Mouse (Mus musculus) adrenal gland, adult 18-20 months (tissue): ENCODE data around the gene Cyb561a3. TPM values are rescaled to one million over a fixed set of nuclear protein-coding genes. Genes with fewer than 3 reads are reported as not detected.
A peak's percentile ranks its signal among the peaks of the same experiment; 100 is the strongest.

Experiments used
- DNase-seq, 2 experiments: peaks; one replicate each; pipeline ENCODE4 v3.0.0; 2021 to 2022; ENCODE audit warnings: low spot score in 2 of 2
- total RNA-seq, 2 experiments: library from RNA; stranded (reverse); gene quantifications; 1 replicate in 1 of 2; 2 replicates in 1 of 2; pipeline ENCODE4 v1.2.3; 2021

The Cyb561a3 gene
- total RNA-seq, 2 experiments from 2014 or later = 13.2 to 13.6 TPM

DNA sequence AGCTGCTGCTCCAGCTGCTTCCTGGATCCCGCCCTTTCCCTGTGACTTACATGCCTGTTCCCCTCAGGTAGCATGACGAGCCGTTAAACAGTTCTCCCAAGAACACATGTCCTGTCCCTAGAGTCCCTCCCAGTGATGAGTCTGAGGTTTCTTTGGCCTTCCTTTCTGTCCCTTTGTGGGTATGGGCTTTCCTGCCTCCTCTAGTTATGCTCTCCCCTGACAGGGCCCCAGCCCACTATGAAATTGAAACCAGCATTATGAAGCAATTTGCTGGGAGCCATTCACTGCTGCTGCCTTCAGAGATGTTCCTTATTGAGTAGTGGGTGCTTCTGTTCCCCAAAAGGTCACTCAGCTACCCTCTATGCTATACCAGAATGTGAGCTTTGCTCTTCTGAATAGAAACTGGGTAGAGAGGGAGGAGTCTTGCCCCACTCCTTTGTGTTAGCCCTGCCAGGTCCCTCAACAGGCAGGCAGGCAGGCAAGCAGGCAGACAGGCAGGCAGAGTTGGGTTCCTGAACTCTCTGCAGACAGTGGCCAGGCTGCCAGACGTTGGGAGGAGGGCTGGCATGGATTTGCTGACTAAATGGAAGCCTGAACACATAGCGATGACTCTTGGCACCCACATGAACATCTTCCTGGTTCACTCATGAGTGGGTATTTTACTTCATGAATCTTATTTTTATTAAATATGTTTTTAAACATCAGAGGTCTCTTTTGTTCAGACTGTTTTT, 12.3 kb downstream of the Cyb561a3 start:
- DNase-seq = no peak

DNA sequence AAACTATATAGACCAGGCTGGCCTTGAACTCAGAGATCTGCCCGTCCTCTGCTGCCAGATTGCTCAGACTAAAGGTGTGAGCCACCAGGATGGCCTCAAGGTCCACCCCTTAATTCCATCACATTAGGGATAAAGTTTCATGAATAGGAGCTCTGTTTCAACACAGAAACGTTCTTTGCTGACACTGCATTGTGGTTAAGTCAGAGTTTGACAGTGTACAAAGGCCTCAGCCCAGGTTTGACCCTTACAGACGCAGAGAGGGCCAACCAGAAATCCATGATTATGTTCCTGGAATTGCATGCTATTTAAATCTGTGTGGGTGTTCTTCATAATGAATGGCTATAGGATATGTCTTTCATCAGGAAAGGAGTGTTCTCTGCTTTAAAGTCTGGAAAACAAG, 13.3 kb downstream of the Cyb561a3 start:
- DNase-seq = no peak

DNA sequence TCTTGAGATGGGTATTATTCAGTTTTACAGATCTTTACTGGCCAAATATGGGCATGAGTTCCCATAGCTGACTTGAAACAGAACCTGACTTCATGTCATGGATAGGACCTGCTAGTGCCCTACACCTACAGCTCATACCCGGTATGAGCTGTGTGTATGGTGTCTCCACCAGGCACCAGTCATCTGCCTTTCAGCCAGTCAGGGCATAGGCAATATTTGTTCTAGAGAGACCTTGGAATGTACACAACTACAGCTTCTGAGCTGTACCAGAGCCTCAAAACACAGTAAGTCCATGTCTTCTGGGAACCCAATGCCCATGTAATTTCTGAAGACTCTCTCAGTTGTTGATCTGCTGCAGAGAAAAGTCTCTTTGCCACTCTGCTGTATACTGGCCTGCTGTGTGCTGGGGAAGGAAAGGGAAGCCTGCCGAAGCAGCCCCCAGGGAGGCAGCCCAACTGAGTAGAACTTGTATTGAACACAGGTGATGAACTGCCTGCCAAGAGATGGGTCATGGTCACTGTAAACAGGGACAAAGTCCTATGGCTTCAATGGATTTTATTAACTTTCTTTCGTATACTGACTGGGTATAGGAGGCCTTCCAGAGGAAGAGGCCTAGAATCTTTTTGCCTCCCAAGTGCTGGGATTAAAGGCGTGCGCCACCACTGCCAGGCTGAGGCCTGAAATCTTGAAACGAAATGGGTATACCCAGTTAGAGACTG, 14.8 kb downstream of the Cyb561a3 start:
- no peak for DNase-seq

DNA sequence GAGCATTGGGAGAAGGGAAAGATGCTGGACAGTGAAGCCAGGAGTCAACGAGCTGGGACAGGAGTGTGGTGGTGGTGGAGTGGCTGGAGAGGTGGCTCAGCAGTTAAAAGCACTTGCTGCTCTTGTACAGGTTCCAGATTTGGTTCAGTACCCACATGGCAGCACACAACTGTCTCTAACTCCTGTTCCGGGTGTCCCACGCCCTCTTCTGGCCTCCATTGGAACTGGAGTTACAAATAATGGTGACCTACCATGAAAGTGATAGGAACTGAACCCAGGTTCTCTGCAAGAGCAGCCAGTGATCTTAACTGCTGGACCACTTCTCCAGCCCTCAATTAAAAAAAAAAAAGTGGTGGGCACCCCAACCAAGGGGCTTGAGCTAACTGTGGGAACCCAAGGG, 21.2 kb downstream of the Cyb561a3 start:
- no peak for DNase-seq

DNA sequence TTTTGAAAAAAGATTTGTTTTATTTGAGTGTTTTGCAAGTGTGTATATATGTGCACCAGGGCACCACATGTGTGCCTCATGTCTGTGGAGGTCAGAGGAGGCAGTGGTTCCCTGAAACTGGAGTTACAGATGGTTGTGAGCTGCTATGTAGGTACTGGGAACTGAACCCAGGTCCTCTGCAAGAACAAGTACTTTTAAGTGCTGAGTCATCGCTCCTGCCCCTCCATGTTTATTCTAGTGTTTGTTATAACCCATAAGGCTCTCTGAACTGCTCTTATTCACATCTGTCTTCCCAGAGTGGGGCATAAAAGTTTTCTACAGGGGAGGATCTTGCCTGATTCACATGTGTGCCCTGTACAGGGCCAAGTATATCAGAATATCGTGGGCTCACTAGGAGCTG, 22.7 kb downstream of the Cyb561a3 start:
- no peak for DNase-seq

DNA sequence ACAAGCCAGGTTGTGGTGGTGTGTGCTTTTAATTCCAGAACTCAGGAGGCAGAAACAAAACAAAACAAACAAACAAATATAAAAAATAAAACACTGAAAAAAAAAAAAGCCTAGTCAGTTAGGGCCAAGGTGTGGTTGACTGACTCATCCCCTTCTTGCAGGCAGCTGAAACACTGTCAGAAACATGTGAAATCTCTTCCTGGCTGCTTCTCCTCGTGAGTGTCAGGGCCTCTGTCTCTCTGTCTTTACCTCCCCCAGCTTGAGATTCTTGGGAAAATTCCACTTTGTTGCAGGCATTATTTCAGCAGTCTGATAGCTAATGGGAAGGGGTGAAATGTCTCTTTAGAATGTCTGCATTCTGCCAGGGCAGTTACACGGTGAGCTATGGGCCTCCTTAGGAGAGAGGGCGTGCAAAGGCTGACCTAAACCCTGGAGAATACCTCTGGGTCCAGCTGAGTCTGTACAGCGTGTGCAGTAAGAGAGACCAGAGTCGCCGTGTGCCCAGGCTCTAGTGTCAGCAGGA, 25.3 kb downstream of the Cyb561a3 start:
- DNase-seq = no peak

DNA sequence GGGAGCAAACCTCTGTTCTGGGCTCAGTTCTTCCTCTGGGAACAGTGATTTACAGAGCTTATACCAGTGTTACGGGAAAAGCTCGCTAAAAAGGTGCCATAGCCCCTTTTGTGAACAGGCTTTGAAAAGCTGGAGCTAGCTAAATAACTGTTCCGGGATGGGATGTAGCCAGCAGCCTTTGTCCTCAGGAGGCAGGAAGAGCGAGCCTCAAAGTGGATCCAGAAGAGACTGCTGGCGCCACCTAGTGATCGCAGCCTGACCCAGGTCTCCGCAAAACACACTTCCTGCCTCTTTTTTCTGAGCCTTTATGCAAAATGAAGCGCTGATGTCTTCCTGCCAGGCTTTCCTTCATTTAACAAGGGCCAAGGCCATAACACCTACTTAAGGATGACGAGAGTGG, 25.8 kb downstream of the Cyb561a3 start:
- peak; percentile 81 to 89 for DNase-seq

DNA sequence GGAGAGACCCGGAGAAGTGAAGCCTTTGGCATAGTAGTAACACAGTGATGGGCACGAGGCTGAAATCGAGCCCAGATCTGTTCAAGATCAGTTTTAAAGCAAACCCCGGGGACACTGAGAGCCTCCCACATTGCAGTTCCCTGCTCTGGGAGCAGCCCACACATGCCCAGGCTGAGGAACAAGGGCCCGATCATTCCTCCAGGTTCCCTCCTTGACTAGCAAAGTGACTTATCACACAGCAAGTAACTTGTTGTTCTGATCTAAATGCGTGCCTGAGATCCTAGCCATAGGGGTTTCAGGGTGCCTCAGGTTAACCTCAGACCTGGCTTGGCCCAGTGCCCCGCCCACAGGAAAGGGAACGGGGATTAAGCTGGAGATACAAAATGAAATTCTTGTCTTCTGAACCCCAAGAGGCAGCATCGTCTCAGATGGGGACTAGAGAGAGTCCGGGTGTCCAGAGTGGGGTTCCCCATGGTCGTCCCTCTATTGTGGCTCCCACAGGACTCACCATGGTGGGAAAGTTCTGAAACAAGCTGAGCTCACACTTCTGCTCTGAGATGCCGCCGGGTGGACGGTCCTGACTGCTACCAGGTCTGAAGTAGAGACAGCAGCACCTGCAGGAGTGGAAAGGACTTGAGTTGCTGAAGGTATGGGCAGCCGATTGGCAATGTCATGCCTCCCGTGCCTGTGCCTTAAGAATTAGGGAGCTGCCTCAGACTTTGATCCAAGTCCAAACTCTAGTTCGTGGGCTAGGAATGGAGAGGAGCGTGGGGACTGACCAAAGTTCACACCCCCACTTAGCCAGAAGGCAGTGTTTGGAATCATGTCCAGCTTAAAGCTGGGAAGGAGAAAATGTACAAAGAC, 26.9 kb downstream of the Cyb561a3 start:
- no peak for DNase-seq

DNA sequence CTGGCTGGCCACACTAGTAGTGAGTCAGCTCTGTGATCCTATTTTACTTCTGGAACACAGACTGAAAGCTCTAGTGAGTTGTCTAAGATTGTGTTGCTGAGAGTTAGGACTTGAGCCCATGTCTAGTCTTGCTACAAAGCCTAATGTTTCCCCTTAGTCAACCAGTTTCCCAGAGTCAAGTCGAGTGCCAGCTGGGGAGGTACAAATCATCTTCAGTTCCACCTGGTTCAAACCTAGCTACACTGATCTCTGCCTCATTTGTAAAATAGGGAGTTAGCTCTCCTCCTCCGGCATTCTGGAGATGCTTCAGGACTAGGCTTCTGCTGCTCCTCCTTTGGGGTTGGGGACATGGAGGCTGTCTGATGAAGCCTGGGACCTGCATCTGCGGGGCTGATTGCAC, 27.6 kb downstream of the Cyb561a3 start:
- no peak for DNase-seq

DNA sequence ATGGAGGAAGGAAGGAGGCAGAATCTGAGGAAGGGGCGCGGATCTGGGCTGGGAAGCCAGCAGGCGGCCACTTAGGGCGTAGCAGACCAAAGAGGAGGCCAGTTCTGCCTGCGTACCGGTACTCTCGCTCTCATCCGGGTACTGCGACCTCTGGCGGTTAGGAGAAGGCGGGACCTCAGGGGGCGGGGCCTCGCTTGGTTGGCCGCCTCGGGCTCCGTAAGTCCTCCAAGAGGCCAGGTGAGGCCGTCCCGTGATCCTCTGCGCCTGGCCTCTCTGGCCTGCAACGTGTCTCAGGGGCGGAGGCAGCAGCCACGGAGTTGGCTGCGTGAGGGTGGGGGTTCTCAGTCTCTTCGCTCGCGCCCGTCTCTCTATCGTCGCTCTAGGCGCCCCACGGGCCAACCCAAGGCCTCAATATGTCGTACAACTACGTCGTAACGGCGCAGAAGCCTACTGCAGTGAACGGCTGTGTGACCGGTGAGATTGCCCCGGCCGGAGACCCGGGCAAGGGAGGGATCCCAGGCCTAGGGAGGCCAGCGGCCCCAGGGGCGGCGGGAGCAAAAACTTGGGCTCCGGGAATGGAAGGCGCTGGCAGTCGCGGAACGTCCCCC, 28.4 kb downstream of the Cyb561a3 start, which contains the start of the genes Ddb1 and Tkfc:
Ddb1 (plus strand) TSS at position 35 of the 608 bp plus-strand sequence.
Tkfc (minus strand) TSS at position 362 of the 608 bp plus-strand sequence.
- DNase-seq = peak; percentile 96 to 99

DNA sequence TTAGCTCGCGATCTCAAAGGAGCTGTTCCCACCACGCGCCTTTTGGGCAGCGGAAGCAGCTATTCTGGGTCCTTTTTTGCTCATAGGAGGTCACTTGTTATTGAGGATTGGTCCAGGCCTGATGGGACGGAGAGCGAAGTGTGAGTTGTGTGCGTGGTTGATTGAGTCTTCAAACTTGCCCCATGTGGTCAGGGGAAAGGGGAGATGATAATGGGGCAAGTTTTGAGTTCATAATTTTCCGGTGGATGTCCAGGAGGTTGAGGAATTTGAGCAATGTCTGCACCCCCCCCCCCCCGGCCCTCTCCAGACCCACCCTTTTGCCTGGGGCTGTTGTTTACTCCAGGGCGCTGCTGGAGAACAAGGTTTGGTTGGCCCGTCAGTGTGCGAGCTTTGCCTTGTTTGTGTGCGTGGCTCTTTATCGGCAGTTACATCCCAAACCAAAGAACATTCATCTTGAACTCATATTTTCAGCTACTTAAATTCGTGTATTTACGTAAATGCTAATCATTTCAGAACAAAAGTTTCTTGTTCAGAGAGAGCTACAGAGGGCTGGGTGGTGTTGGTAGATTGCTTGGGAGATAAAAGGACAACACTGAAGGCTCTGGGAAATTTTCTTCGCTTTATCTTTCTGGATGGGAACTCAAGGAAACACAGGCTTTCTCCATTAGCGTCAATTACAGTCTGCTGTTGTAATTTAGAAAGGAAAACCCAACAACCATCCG, 29.1 kb downstream of the Cyb561a3 start:
- no peak for DNase-seq

DNA sequence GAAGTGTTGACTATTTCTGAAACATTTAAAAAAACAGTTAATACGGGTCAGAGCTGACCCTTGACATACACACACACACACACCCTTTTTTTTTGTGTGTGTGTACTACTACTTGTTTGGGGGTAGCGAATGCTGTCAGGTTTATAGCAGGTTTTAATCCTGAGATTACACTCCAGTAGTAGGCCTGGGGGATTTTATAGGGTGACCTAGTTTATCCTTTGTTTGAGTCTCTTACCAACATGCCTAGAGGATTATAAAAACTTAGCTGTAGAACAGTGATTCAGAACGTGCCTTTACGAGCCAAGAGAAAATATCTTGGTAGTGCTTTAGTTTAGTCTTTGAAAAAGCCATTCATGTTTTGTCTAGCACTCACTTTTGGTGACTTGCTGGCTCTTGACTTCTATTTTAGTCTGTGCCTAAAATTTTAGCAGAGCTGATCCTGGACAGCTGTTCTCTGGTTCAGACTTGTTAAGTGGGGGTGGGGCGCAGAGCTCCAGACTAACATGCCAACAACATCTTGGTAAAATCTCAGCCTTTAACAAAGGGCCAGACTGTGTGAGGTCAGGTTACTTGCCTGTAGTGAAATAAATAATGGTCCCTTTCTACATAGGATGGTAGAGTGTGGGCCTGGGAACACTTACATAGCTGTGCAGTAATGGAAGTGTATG, 31.7 kb downstream of the Cyb561a3 start:
- no peak for DNase-seq

DNA sequence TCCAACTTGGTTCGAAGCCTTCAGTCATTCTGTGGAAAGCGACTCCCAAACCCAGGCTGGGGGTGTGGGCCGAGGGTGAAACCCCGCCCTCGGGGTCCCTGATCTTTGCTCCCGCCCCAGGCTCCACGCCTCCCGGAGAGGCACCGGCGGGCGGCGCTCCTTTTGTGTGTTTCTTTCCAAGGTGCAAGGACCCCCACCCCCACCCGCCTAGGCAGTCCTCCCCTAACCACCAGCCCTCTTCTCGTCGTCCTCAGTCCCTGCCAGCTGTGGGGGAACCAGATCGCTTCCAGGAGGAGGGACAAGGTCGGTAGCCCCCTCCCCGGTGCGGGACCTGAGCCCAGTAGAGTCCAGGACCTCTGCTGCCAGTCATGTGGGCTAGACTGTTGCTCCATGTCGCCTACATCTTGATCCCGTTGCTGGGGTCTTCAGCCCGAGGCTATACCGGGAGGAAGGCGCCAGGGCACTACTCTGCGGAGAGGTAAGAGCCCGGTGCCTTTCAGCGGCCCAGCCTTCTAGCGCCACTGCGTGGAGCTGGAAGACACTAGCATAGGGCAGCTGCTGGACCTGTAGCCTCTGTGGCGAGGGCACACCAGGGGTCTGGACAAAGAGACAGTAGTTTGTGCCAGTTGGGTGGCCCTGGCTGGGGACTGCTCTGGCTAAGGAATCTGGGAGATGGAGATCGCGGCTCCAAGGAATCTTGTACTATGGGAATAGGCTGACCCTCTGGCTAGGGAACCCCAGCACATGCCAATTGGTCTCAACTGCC, 57.3 kb downstream of the Cyb561a3 start, which contains the start of gene Vwce:
Vwce (plus strand) TSS at position 108 of the 766 bp plus-strand sequence.
- DNase-seq = peak; percentile 47 to 51

DNA sequence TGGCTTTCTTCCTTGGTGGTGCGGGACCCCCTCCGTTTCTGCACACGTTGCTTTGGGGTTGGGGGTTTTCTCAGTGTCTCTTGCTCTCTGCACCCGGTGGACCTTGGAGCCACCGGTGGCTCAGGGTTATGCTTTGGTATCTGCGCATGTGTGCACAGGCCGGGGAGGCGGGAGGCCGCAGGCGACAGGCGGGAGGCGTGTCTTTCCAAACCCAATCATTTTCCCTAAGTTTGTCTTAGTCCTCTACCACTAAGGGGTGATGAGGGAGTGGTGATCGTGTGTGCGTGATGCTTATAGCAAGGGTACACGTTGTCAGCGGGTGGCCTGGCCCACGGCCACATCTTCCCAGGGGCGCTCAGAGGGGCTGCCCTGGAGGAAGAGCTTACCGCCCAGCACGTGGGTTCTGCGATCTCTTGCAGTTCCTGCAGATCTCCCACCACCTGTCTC, 57.9 kb downstream of the Cyb561a3 start:
- peak in 1 of 2 experiments; percentile 28 for DNase-seq

DNA sequence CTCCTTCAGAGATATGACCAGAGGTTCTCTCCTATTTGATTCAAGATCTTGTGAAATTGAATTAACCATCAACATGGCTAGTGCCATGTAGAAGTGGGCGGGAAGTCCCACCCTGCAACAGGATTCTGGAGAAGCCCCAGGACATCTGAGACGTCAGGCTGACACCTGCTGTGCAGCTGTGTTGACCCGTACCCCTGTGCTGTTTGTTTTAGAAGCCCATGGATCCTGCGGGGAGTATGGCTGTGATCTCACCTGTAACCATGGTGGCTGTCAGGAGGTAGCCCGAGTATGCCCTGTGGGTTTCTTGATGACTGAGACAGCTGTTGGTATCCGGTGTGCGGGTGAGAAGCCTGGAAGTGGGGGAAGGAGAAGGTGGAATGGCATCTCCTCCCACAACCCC, 60.9 kb downstream of the Cyb561a3 start:
- DNase-seq = no peak

DNA sequence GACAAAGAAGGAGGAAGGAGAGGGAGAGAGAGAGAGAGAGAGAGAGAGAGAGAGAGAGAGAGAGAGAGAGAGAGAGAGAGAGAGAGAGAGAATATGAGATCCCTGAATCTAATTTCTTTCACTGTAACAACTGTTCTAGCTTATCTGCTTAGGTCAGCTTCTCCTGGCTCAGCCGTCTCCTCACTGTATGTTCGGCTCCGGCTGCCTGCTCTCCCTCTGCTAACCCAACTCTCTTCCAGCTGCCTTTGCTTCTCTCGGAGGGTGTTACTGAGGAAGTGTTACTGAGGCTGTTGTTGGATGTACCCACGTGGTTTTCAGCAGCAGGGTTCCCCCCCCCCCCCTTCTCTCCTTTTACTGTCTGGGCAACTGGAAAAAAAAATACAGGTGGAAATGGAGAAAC, 63.1 kb downstream of the Cyb561a3 start:
- DNase-seq = no peak

DNA sequence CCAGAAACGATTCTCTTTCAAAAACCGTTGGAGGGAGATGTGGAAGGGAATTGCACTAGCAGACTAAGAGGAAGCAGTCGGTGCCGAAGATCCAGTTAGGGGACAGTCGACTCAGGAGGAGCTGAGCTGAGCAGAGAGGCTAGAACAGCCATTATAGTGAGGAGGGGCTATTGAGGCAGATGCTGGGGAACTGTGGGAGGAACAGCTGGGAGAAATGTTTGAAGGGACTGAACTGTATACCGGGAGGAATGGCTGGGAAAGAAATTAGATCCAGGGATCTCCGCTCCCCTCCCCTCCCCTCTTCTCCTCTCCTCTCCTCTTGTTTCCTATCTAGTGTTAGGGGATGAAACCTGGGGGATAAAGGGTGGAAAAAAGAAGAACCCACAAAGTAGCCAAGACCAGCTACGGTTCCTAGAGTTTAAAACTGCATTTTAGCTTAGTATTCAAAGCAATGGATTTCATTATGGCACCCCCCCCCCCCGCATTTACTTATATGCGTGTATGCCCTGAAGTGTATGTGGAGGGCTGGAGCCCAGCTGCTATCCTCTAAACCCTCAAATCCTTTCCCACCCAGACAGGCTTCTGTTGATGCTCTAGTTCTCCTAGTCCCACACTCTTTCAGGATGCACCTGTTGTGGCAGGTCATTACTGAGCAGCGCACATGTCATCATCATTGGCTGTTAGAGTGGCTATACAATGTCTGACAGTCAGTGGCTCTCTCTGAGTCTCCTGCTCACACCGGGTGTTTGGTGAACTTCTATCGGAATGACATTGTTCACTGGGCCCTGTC, 63.8 kb downstream of the Cyb561a3 start:
- DNase-seq = no peak
